Mouse (Mus musculus) MEL (cell line): ENCODE results near the gene Tent4b. TPM values are rescaled to one million over a fixed set of nuclear protein-coding genes. Genes with fewer than 3 reads are reported as not detected.

Source experiments
- DNase-seq: peaks from one replicate; pipeline ENCODE4 v3.0.0; 2011; ENCODE audit warnings: low read depth, low spot score
- H3K27ac ChIP-seq: 2 replicates; pipeline ENCODE4 v1.5.1; 2012; ENCODE audit warnings: low read depth, mild to moderate bottlenecking, control low read depth, low read length, moderate library complexity; ENCODE audit not compliant: control insufficient read depth
- H3K27me3 ChIP-seq, 2 experiments: fragments of 150-350 bp in 1 of 2; sonication (generic) in 1 of 2; 2 replicates each; pipeline ENCODE4 v1.6.1; 2012; ENCODE audit warnings: low read length in 2 of 2, mild to moderate bottlenecking in 2 of 2, improper control_type of control experiment in 1 of 2, moderate library complexity in 1 of 2; ENCODE audit not compliant: insufficient read depth in 2 of 2, control insufficient read depth in 1 of 2
- H3K36me3 ChIP-seq, 2 experiments: 2 replicates each; pipeline ENCODE4 v1.6.1; 2012 to 2014; ENCODE audit warnings: low read length in 2 of 2, improper control_type of control experiment in 1 of 2, inconsistent platforms in 1 of 2, mild to moderate bottlenecking in 1 of 2; ENCODE audit not compliant: insufficient read depth in 2 of 2, control insufficient read depth in 1 of 2
- H3K4me1 ChIP-seq, 2 experiments: fragments of 150-350 bp in 1 of 2; sonication (generic) in 1 of 2; 2 replicates each; pipeline ENCODE4 v1.6.1; 2012; ENCODE audit warnings: low read length in 2 of 2, improper control_type of control experiment in 1 of 2, mild to moderate bottlenecking in 1 of 2; ENCODE audit not compliant: insufficient read depth in 2 of 2, control insufficient read depth in 1 of 2
- H3K4me3 ChIP-seq, 2 experiments: fragments of 150-350 bp in 1 of 2; sonication (generic) in 1 of 2; 2 replicates each; pipeline ENCODE4 v1.5.1; 2012; ENCODE audit warnings: low read depth in 2 of 2, low read length in 2 of 2, mild to moderate bottlenecking in 2 of 2, moderate library complexity in 2 of 2, control low read depth in 1 of 2, improper control_type of control experiment in 1 of 2; ENCODE audit not compliant: control insufficient read depth in 1 of 2, insufficient read depth in 1 of 2
- H3K79me2 ChIP-seq: 2 replicates; pipeline ENCODE4 v1.6.1; 2012; ENCODE audit warnings: mild to moderate bottlenecking, low read length, moderate library complexity; ENCODE audit not compliant: control insufficient read depth, poor library complexity, insufficient read depth
- H3K9ac ChIP-seq: 2 replicates; pipeline ENCODE4 v1.6.1; 2012; ENCODE audit warnings: low read depth, mild to moderate bottlenecking, control low read depth, low read length, moderate library complexity; ENCODE audit not compliant: control insufficient read depth, poor library complexity, severe bottlenecking
- H3K9me3 ChIP-seq: fragments of 150-350 bp; sonication (generic); replicated peaks from 2 replicates; pipeline ENCODE4 v1.6.1; 2012; ENCODE audit warnings: mild to moderate bottlenecking, low read length, improper control_type of control experiment, moderate library complexity; ENCODE audit not compliant: insufficient read depth
- CHD2 ChIP-seq: IDR thresholded peaks from 2 replicates; pipeline ENCODE4 v1.6.1; 2011; ENCODE audit warnings: low read length, improper control_type of control experiment
- CTCF ChIP-seq, 3 experiments: IDR thresholded peaks in 2 of 3; conservative IDR thresholded peaks in 1 of 3; 2 replicates each; pipeline ENCODE4 v1.5.1; 2011 to 2012; ENCODE audit warnings: low read length in 3 of 3, low read depth in 2 of 3, mild to moderate bottlenecking in 2 of 3, improper control_type of control experiment in 1 of 3, inconsistent platforms in 1 of 3, mixed read lengths in 1 of 3, moderate library complexity in 1 of 3; ENCODE audit not compliant: control insufficient read depth in 1 of 3, insufficient read depth in 1 of 3, poor library complexity in 1 of 3, severe bottlenecking in 1 of 3
- EP300 ChIP-seq, 2 experiments: IDR thresholded peaks; 2 replicates each; pipeline ENCODE4 v1.6.1; 2011; ENCODE audit warnings: improper control_type of control experiment in 2 of 2, low read length in 2 of 2, low read depth in 1 of 2, mild to moderate bottlenecking in 1 of 2
- ETS1 ChIP-seq: IDR thresholded peaks from 2 replicates; pipeline ENCODE4 v1.6.1; 2012; ENCODE audit warnings: low read depth, mild to moderate bottlenecking, inconsistent platforms, low read length, improper control_type of control experiment, moderate library complexity
- GABPA ChIP-seq: IDR thresholded peaks from 2 replicates; pipeline ENCODE4 v1.6.1; 2012; ENCODE audit warnings: low read depth, mild to moderate bottlenecking, inconsistent platforms, low read length, improper control_type of control experiment, moderate library complexity
- GATA1 ChIP-seq: IDR thresholded peaks from 2 replicates; pipeline ENCODE4 v1.6.1; 2011; ENCODE audit warnings: low read depth, low read length, improper control_type of control experiment
- HCFC1 ChIP-seq: IDR thresholded peaks from 2 replicates; pipeline ENCODE4 v1.6.1; 2012; ENCODE audit warnings: low read depth, mild to moderate bottlenecking, inconsistent platforms, low read length, improper control_type of control experiment, moderate library complexity
- JUND ChIP-seq: IDR thresholded peaks from 2 replicates; pipeline ENCODE4 v1.6.1; 2011; ENCODE audit warnings: low read depth, mild to moderate bottlenecking, improper control_type of control experiment, low read length
- MAFK ChIP-seq: IDR thresholded peaks from 2 replicates; pipeline ENCODE4 v1.6.1; 2011; ENCODE audit warnings: low read depth, mild to moderate bottlenecking, low read length, improper control_type of control experiment, borderline replicate concordance
- MAX ChIP-seq: IDR thresholded peaks from 2 replicates; pipeline ENCODE4 v1.6.1; 2011; ENCODE audit warnings: low read length, improper control_type of control experiment
- MAZ ChIP-seq: IDR thresholded peaks from 2 replicates; pipeline ENCODE4 v1.6.1; 2012; ENCODE audit warnings: low read depth, mild to moderate bottlenecking, inconsistent platforms, low read length, improper control_type of control experiment
- MEF2A ChIP-seq: IDR thresholded peaks from 2 replicates; pipeline ENCODE4 v1.6.1; 2014; ENCODE audit warnings: low read depth, mild to moderate bottlenecking, inconsistent platforms, low read length, improper control_type of control experiment; ENCODE audit not compliant: poor library complexity, insufficient replicate concordance, severe bottlenecking; ENCODE audit errors: extremely low read depth
- MXI1 ChIP-seq: IDR thresholded peaks from 2 replicates; pipeline ENCODE4 v1.6.1; 2011; ENCODE audit warnings: mild to moderate bottlenecking, low read depth, low read length, improper control_type of control experiment
- MYB ChIP-seq: IDR thresholded peaks from 2 replicates; pipeline ENCODE4 v1.6.1; 2011; ENCODE audit warnings: mild to moderate bottlenecking, low read depth, low read length, improper control_type of control experiment
- MYC ChIP-seq: IDR thresholded peaks from 2 replicates; pipeline ENCODE4 v1.6.1; 2011; ENCODE audit warnings: low read depth, mild to moderate bottlenecking, low read length, improper control_type of control experiment, moderate library complexity
- NELFE ChIP-seq: IDR thresholded peaks from 2 replicates; pipeline ENCODE4 v1.6.1; 2011; ENCODE audit warnings: low read depth, low read length, improper control_type of control experiment
- POLR2A ChIP-seq, 2 experiments: IDR thresholded peaks; 2 replicates each; pipeline ENCODE4 v1.6.1; 2011 to 2012; ENCODE audit warnings: low read length in 2 of 2, mild to moderate bottlenecking in 2 of 2, control low read depth in 1 of 2, improper control_type of control experiment in 1 of 2, low read depth in 1 of 2, moderate library complexity in 1 of 2; ENCODE audit not compliant: control insufficient read depth in 1 of 2, insufficient read depth in 1 of 2, poor library complexity in 1 of 2
- POLR2AphosphoS2 ChIP-seq: IDR thresholded peaks from 2 replicates; pipeline ENCODE4 v1.6.1; 2011; ENCODE audit warnings: low read length, improper control_type of control experiment
- POLR2AphosphoS5 ChIP-seq: IDR thresholded peaks from 2 replicates; pipeline ENCODE4 v1.6.1; 2012; ENCODE audit warnings: low read depth, borderline replicate concordance, mild to moderate bottlenecking, inconsistent platforms, low read length, moderate library complexity, mixed read lengths
- RAD21 ChIP-seq: IDR thresholded peaks from 2 replicates; pipeline ENCODE4 v1.6.1; 2011; ENCODE audit warnings: mild to moderate bottlenecking, low read depth, low read length, improper control_type of control experiment
- RCOR1 ChIP-seq: IDR thresholded peaks from 2 replicates; pipeline ENCODE4 v1.6.1; 2012; ENCODE audit warnings: low read depth, mild to moderate bottlenecking, inconsistent platforms, low read length, improper control_type of control experiment
- SIN3A ChIP-seq: IDR thresholded peaks from 2 replicates; pipeline ENCODE4 v1.6.1; 2012; ENCODE audit warnings: low read length, improper control_type of control experiment, inconsistent platforms
- TAL1 ChIP-seq: IDR thresholded peaks from 2 replicates; pipeline ENCODE4 v1.6.1; 2012; ENCODE audit warnings: mild to moderate bottlenecking, inconsistent platforms, low read length, moderate library complexity, mixed read lengths
- TBP ChIP-seq: IDR thresholded peaks from 2 replicates; pipeline ENCODE4 v1.8.0; 2011; ENCODE audit warnings: low read depth, low read length, improper control_type of control experiment
- USF1 ChIP-seq: IDR thresholded peaks from 2 replicates; pipeline ENCODE4 v1.6.1; 2014; ENCODE audit warnings: low read depth, mild to moderate bottlenecking, inconsistent platforms, low read length, improper control_type of control experiment, moderate library complexity
- USF2 ChIP-seq, 2 experiments: IDR thresholded peaks; 2 replicates each; pipeline ENCODE4 v1.6.1; 2011 to 2012; ENCODE audit warnings: improper control_type of control experiment in 2 of 2, low read length in 2 of 2, borderline replicate concordance in 1 of 2, inconsistent platforms in 1 of 2, low read depth in 1 of 2, mild to moderate bottlenecking in 1 of 2; ENCODE audit not compliant: insufficient read depth in 1 of 2
- ZKSCAN1 ChIP-seq: IDR thresholded peaks from 2 replicates; pipeline ENCODE4 v1.6.1; 2012; ENCODE audit warnings: low read depth, mild to moderate bottlenecking, inconsistent platforms, low read length, improper control_type of control experiment, moderate library complexity
- ZMIZ1 ChIP-seq: IDR thresholded peaks from 2 replicates; pipeline ENCODE4 v1.6.1; 2012; ENCODE audit warnings: low read depth, mild to moderate bottlenecking, inconsistent platforms, low read length, improper control_type of control experiment, moderate library complexity
- ZNF384 ChIP-seq: IDR thresholded peaks from 2 replicates; pipeline ENCODE4 v1.6.1; 2012; ENCODE audit warnings: low read depth, mild to moderate bottlenecking, inconsistent platforms, low read length, improper control_type of control experiment
- polyA plus RNA-seq, 2 experiments: library from polyadenylated mRNA; stranded (reverse) in 1 of 2; unstranded in 1 of 2; fragments of >175 nt in 1 of 2; fragments of >200 nt in 1 of 2; gene quantifications; 2 replicates each; pipeline versions ENCODE4 v1.2.1 to v1.2.4; 2012; ENCODE audit warnings: low replicate concordance in 2 of 2, low read depth in 1 of 2; ENCODE audit not compliant: insufficient read length in 2 of 2, insufficient read depth in 1 of 2, missing spikeins in 1 of 2
- total RNA-seq: library from RNA; depleted of rRNA; stranded (reverse); fragments of 300-350 nt; gene quantifications from 2 replicates; pipeline ENCODE4 v1.2.3, GENCODE M21; 2012

Gene Tent4b
- total and polyA plus RNA-seq, 3 experiments = 25.9 to 45.3 TPM; not detected in 1

DNA sequence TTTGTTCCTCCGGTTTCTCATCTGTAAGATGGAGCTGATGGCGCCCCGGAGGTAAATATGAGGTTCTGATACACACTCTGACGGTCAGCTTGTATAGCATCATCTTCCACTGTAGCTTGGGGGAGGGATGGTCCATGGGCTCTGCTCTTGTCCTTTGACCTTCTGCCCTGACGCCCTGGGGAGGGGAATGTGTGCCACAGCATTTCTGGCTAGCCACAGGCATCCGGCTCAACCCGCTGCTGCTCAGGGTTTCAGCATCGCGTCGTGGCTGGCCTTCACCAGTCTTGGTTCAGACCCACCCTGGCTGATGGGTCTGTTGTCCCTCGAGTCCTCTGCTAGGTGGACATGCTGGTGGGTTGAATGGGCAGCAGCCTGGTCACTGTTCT is 92.3 kb downstream of the Tent4b start:
- H3K27ac ChIP-seq = no peak overlapping the region
- no peaks in the 10 kb centered on the region for H3K9me3 ChIP-seq
- H3K36me3 ChIP-seq = peaks cover 4 to 43% of the 10 kb centered on the region in 2 experiments
- no peak for DNase-seq
- TF ChIP-seq CTCF (IDR thresholded peaks at IDR 0.05 in 2 of 3, conservative IDR thresholded peaks at IDR 0.05 in 1 of 3; ENCODE audit: control insufficient read depth in 1 of 3, insufficient read depth in 1 of 3, low read depth in 2 of 3, low read length in 3 of 3, poor library complexity in 1 of 3, severe bottlenecking in 1 of 3) = no peak
- TF ChIP-seq GATA1 = no peak
- TF ChIP-seq TBP = no peak
- TF ChIP-seq EP300 (IDR thresholded peaks at IDR 0.05; ENCODE audit: low read depth in 1 of 2, low read length in 2 of 2) = no peak
- no peak for TF ChIP-seq MYB
- TF ChIP-seq POLR2A (IDR thresholded peaks at IDR 0.05; ENCODE audit: control insufficient read depth in 1 of 2, insufficient read depth in 1 of 2, low read depth in 1 of 2, low read length in 2 of 2, poor library complexity in 1 of 2) = no peak
- no peak for TF ChIP-seq USF1
- TF ChIP-seq NELFE = no peak
- no peak for TF ChIP-seq MXI1
- TF ChIP-seq MAFK = no peak
- no peak for TF ChIP-seq GABPA
- TF ChIP-seq ETS1 = no peak
- TF ChIP-seq RAD21 = no peak
- TF ChIP-seq CHD2 = no peak
- no peak for TF ChIP-seq MAZ
- TF ChIP-seq USF2 (IDR thresholded peaks at IDR 0.05; ENCODE audit: borderline replicate concordance in 1 of 2, insufficient read depth in 1 of 2, low read depth in 1 of 2, low read length in 2 of 2) = no peak
- TF ChIP-seq, all 39 proteins: peak for 0
- Histone ChIP-seq H3K9ac (no peak overlapping the region), H3K4me3 (no peak overlapping the region), H3K79me2 (peaks cover 62% of the 10 kb centered on the region), H3K4me1 (peaks cover 10 to 49% of the 10 kb centered on the region in 2 experiments), H3K27me3 (no peaks in the 10 kb centered on the region)

- Histone ChIP-seq H3K27me3 (no peaks in the 10 kb centered on the region), H3K9me3 (no peaks in the 10 kb centered on the region), H3K27ac (peak overlapping the region; percentile 77), H3K4me3 (no peak overlapping the region), H3K79me2 (peaks cover 68% of the 10 kb centered on the region), H3K36me3 (peaks cover 8 to 54% of the 10 kb centered on the region in 2 experiments), H3K4me1 (peaks cover 16 to 56% of the 10 kb centered on the region in 2 experiments), H3K9ac (peak overlapping the region; percentile 49; the same call in 1 of the 2 replicates)
- DNase-seq = no peak
- TF ChIP-seq MYC = no peak
- no peak for TF ChIP-seq CHD2
- TF ChIP-seq SIN3A = no peak
- TF ChIP-seq POLR2AphosphoS5 = no peak
- no peak for TF ChIP-seq ZMIZ1
- no peak for TF ChIP-seq MEF2A
- TF ChIP-seq CTCF (IDR thresholded peaks at IDR 0.05 in 2 of 3, conservative IDR thresholded peaks at IDR 0.05 in 1 of 3; ENCODE audit: control insufficient read depth in 1 of 3, insufficient read depth in 1 of 3, low read depth in 2 of 3, low read length in 3 of 3, poor library complexity in 1 of 3, severe bottlenecking in 1 of 3) = no peak
- no peak for TF ChIP-seq TAL1
- no peak for TF ChIP-seq POLR2A (IDR thresholded peaks at IDR 0.05; ENCODE audit: control insufficient read depth in 1 of 2, insufficient read depth in 1 of 2, low read depth in 1 of 2, low read length in 2 of 2, poor library complexity in 1 of 2)
- TF ChIP-seq MYB = no peak
- TF ChIP-seq ZKSCAN1 = no peak
- no peak for TF ChIP-seq TBP
- no peak for TF ChIP-seq RCOR1
- no peak for TF ChIP-seq MAX
- no peak for TF ChIP-seq HCFC1
- TF ChIP-seq NELFE = no peak
- no peak for TF ChIP-seq POLR2AphosphoS2
- TF ChIP-seq JUND = no peak
- no peak for TF ChIP-seq MXI1
- no peak for TF ChIP-seq ZNF384
Observed at GRCm38 (mm10) chr8:88292926-88293325, 93.9 kb downstream of the Tent4b start.
